Mouse (Mus musculus) ES-Bruce4 (cell line): ENCODE results near the gene Sema5b. TPM values are rescaled to one million over a fixed set of nuclear protein-coding genes. Genes with fewer than 3 reads are reported as not detected.

Experiments
- H3K27ac ChIP-seq: 2 replicates; pipeline ENCODE4 v1.5.1; 2012; ENCODE audit warnings: low read length, inconsistent platforms; ENCODE audit not compliant: insufficient read depth
- H3K27me3 ChIP-seq: 2 replicates; pipeline ENCODE4 v1.6.1; 2012; ENCODE audit warnings: mild to moderate bottlenecking, low read length, inconsistent platforms; ENCODE audit not compliant: control insufficient read depth, poor library complexity, insufficient read depth, severe bottlenecking
- H3K36me3 ChIP-seq: 2 replicates; pipeline ENCODE4 v1.6.1; 2012; ENCODE audit warnings: inconsistent platforms, mild to moderate bottlenecking, low read length, moderate library complexity; ENCODE audit not compliant: control insufficient read depth, poor library complexity, insufficient read depth, severe bottlenecking
- H3K4me1 ChIP-seq: one replicate; pipeline ENCODE4 v1.8.1; 2011; ENCODE audit warnings: low read length; ENCODE audit not compliant: control insufficient read depth, insufficient read depth
- H3K4me3 ChIP-seq: 2 replicates; pipeline ENCODE4 v1.5.1; 2011; ENCODE audit warnings: low read depth, mild to moderate bottlenecking, low read length
- H3K9ac ChIP-seq: 2 replicates; pipeline ENCODE4 v1.6.1; 2012; ENCODE audit warnings: low read depth, mild to moderate bottlenecking, inconsistent platforms; ENCODE audit not compliant: poor library complexity, severe bottlenecking
- H3K9me3 ChIP-seq: replicated peaks from 2 replicates; pipeline ENCODE4 v1.6.1; 2012; ENCODE audit warnings: mild to moderate bottlenecking, low read length, inconsistent platforms; ENCODE audit not compliant: control insufficient read depth, poor library complexity, insufficient read depth, severe bottlenecking
- CTCF ChIP-seq: IDR thresholded peaks from one replicate; pipeline ENCODE4 v1.8.1; 2011; ENCODE audit warnings: low read depth, low read length
- EP300 ChIP-seq: IDR thresholded peaks from 2 replicates; pipeline ENCODE4 v1.6.1; 2011; ENCODE audit warnings: low read depth, low read length; ENCODE audit not compliant: insufficient read depth
- POLR2A ChIP-seq: IDR thresholded peaks from one replicate; pipeline ENCODE4 v1.8.1; 2011; ENCODE audit warnings: low read length; ENCODE audit not compliant: insufficient read depth
- polyA plus RNA-seq: library from polyadenylated mRNA; stranded (reverse); fragments of >200 nt; gene quantifications from 2 replicates; pipeline ENCODE4 v1.2.4, GENCODE M21; 2011; ENCODE audit warnings: low read depth; ENCODE audit not compliant: missing spikeins, insufficient read depth, insufficient read length

Gene Sema5b
- polyA plus RNA-seq, 1 experiment, result 1.6 TPM

GRCm38 (mm10) chr16:35652206-35652605 lies 111.3 kb downstream of the Sema5b start:
- no peaks in the 10 kb centered on the region for H3K27me3 ChIP-seq
- no peaks in the 10 kb centered on the region for H3K9me3 ChIP-seq
- H3K36me3 ChIP-seq, result no peaks in the 10 kb centered on the region
- no peak overlapping the region for H3K27ac ChIP-seq
- no peak overlapping the region for H3K4me3 ChIP-seq
- no peak for TF ChIP-seq EP300
- no peak for TF ChIP-seq CTCF
- no peak for TF ChIP-seq POLR2A
- H3K4me1 ChIP-seq, result no peaks in the 10 kb centered on the region
- no peak overlapping the region for H3K9ac ChIP-seq

- no peaks in the 10 kb centered on the region for H3K4me1 ChIP-seq
- H3K27me3 ChIP-seq, result no peaks in the 10 kb centered on the region
- H3K4me3 ChIP-seq, result no peak overlapping the region
- no peak for TF ChIP-seq EP300
- no peak for TF ChIP-seq CTCF
- no peak for TF ChIP-seq POLR2A
- H3K9ac ChIP-seq, result no peak overlapping the region
- no peaks in the 10 kb centered on the region for H3K9me3 ChIP-seq
- no peak overlapping the region for H3K27ac ChIP-seq
- no peaks in the 10 kb centered on the region for H3K36me3 ChIP-seq
These were observed 111.8 kb downstream of the Sema5b start for GRCm38 (mm10) chr16:35652706-35653105.

GRCm38 (mm10) chr16:35653951-35654350 lies 113.0 kb downstream of the Sema5b start:
- no peak overlapping the region for H3K4me3 ChIP-seq
- H3K9me3 ChIP-seq, result no peaks in the 10 kb centered on the region
- no peaks in the 10 kb centered on the region for H3K36me3 ChIP-seq
- no peak overlapping the region for H3K27ac ChIP-seq
- H3K9ac ChIP-seq, result no peak overlapping the region
- no peaks in the 10 kb centered on the region for H3K27me3 ChIP-seq
- no peaks in the 10 kb centered on the region for H3K4me1 ChIP-seq
- TF ChIP-seq POLR2A (no peak), CTCF (no peak), EP300 (no peak)

GRCm38 (mm10) chr16:35660222-35660621 lies 119.3 kb downstream of the Sema5b start:
- TF ChIP-seq EP300, result no peak
- Histone ChIP-seq H3K9ac (peak overlapping the region; percentile 44), H3K4me3 (peak overlapping the region; percentile 65), H3K9me3 (no peaks in the 10 kb centered on the region), H3K36me3 (no peaks in the 10 kb centered on the region), H3K27me3 (peaks cover 6% of the 10 kb centered on the region; the same call in 1 of the 2 replicates), H3K4me1 (no peaks in the 10 kb centered on the region), H3K27ac (no peak overlapping the region)

DNA sequence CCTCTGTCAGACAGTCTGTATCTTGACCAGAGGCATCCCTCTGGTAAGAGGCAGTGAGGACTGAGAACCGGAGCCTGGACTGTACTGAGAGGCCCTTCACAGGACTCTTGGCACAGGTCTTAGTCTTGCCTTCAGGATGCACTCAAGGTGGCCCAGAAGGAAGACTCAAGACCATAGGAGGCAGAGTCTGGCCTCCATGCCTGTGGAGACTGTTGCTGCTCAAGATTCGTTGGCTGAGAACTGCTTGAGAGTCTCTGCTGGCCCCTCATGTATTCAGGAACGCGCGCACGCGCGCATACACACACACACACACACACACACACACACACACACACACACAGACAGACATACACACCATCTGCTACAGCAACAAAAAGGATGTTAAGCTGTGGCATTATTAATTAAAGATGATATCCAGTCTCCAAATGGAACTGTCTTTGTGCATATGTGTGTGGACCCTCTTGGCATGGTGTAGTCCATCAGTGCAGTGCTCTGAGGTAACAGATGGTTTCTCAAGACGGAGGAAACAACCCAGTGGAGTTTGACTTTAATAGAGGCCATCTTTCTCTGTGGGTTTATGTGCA lies 123.0 kb downstream of the Sema5b start:
- H3K9ac ChIP-seq, result no peak overlapping the region
- no peak overlapping the region for H3K4me3 ChIP-seq
- H3K9me3 ChIP-seq, result no peaks in the 10 kb centered on the region
- TF ChIP-seq CTCF (no peak), POLR2A (no peak), EP300 (no peak)
- no peaks in the 10 kb centered on the region for H3K4me1 ChIP-seq
- no peak overlapping the region for H3K27ac ChIP-seq
- peaks cover 6% of the 10 kb centered on the region; the same call in 1 of the 2 replicates for H3K27me3 ChIP-seq
- no peaks in the 10 kb centered on the region for H3K36me3 ChIP-seq

- no peaks in the 10 kb centered on the region for H3K4me1 ChIP-seq
- peaks cover 2% of the 10 kb centered on the region; the same call in 1 of the 2 replicates for H3K27me3 ChIP-seq
- H3K27ac ChIP-seq, result no peak overlapping the region
- TF ChIP-seq CTCF (no peak), POLR2A (no peak), EP300 (no peak)
- H3K4me3 ChIP-seq, result no peak overlapping the region
- no peak overlapping the region for H3K9ac ChIP-seq
- H3K9me3 ChIP-seq, result no peaks in the 10 kb centered on the region
- no peaks in the 10 kb centered on the region for H3K36me3 ChIP-seq
These were observed 123.9 kb downstream of the Sema5b start for GRCm38 (mm10) chr16:35664847-35665246.
